Mouse (Mus musculus) megakaryocyte progenitor cell, adult 5-6 weeks (primary cell): ENCODE measurements around the gene Kirrel. TPM values are rescaled to one million over a fixed set of nuclear protein-coding genes. Genes with fewer than 3 reads are reported as not detected.

ENCODE experiments used
- ATAC-seq: replicated peaks from 2 replicates; pipeline ENCODE4 v1.8.0; 2016; ENCODE audit warnings: mild to moderate bottlenecking, moderate TSS enrichment, inconsistent platforms; ENCODE audit not compliant: poor library complexity
- total RNA-seq, 2 experiments: library from RNA; stranded (forward) in 1 of 2; stranded (reverse) in 1 of 2; fragments of 157-497, 149-512 nt in 1 of 2; fragments of 200-1000 nt in 1 of 2; gene quantifications; 2 replicates each; pipeline versions ENCODE4 v1.2.3 to v1.2.4; 2015 to 2017

The Kirrel gene
- total RNA-seq, 2 experiments from 2014 or later: not detected

DNA sequence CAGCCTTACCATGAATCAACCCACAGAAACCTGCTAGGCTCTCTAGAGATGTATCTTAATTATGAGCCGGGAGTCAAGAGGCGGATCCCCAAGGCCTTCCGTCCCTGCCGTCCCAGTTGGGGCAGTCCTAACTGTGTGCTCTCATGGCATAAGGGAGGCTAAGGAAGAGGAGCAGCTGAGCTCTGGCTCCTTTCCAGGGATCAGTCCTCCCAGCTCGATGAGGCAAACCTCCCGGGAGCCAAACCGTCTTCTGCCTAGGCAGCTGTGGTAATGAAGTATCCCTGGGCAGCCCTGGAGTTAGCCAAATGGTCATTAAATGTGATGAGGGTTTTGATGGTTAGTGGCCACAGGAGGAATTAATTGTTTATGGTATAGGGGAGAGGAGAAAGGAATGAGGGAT lies 87.4 kb downstream of the Kirrel start:
- ATAC-seq: no peak

DNA sequence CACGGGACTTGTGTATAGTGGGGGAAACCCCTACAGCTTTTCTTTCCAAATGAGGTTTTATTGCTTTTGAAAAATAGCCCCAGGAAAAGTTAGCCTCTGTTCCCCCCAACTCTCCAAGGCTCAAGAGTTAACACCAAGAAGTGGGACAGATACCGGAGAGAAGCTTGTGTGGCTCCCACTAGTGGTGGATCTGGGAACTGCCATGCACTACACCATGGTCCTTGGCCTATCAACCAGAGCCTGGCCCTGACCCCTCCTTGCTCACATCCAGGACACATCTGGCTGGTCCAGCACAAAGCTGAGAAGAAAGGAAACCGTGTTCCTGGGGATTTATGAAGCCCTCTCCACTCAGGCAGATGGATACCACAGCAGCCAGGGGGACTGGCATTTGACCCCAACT lies 92.3 kb downstream of the Kirrel start:
- peak; percentile 79 for ATAC-seq

DNA sequence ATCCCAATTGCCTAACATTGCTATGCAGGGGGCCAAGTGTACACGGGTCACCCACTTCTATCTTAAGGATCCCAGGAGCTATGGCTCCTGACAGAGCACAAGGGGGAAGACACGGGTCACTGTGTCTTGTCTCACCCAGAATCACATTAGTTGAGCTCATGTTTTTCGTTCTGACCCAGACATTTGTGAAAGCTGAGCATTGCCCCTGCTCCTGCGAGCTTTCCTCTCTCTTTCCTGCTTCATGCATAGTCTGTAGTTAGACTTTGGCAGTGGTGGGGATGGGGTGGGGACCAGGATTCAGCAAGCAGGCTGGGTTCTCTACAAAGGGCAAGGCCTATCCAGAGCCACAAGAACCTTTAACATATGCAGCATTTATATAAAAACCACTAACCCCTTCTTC lies 94.8 kb downstream of the Kirrel start:
- no peak for ATAC-seq

DNA sequence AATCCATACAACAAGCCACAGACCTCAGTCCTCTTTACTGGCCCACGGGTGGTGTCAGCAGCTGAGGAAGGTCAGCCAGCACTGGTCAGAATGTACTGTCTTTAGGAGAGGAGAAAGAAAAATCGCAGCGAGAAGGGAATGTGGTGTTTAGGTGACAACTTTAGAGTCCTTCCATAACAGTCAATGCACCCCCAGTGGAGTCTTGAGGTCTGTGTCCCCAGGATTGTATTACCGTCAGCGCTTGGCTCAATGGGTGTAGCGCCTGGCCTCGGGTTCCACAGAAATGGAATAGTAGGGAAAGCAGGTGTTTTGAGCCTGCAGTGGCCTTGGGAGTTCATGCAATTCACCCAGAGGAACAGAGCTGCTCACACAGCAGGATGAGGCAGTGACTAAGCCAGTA lies 95.2 kb downstream of the Kirrel start:
- no peak for ATAC-seq

DNA sequence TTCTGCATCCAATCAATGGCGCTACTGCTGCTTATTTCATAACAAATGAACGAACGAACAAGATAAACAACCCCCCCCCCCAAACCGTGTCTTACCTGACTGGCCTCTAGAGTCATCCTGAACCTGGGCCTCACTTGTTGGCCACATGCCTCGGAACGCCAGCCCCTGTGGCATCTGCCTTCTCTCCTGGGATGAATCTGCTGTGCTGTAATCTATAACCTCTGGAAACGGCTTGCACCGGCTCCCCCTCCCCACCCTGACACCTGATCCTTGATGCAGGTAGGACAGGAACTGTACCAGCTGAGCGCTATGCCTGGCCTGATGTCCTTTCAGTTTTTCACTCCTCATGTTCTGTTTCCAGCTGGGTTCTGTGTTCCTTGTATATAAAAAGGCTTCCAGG lies 96.9 kb downstream of the Kirrel start:
- ATAC-seq: no peak

DNA sequence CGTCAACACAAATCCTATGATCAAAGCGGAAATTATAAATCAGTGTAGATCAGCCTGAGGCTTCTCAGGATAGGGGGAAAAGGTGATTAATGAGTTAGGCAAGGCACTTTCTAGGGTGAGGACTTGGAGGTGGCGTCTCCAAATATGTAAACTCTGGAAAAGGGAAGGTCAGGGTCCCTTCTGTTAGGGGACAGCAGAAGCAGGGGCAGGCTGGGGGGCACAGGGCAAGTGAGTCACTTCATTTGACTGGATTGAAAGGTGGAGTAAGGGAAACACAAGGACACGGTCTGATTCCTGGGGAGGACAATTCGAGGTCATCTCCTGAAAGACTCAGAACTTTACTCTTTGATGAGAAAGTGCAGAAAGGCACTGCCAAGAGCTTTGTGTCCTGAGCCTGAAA lies 97.6 kb downstream of the Kirrel start:
- no peak for ATAC-seq

DNA sequence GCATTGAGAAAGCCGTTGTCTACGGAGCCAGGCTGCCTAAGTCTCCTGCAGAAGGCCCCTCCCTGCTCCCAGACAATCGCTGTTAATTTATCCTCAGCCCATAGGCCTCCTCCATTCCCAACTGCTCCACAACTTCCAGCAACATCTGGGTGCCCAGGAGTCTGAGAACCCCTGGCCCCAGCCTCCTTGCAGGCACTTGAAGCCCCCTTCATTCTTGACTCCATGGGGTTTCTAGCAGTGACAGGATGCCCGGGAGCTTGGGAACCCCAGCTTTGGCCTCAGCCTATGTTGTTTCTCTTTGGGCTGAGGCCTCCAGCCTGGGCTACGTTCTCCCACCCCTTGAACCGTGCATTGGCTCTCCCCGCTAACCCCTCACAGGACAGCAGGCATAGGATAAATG lies 98.4 kb downstream of the Kirrel start:
- ATAC-seq: no peak

DNA sequence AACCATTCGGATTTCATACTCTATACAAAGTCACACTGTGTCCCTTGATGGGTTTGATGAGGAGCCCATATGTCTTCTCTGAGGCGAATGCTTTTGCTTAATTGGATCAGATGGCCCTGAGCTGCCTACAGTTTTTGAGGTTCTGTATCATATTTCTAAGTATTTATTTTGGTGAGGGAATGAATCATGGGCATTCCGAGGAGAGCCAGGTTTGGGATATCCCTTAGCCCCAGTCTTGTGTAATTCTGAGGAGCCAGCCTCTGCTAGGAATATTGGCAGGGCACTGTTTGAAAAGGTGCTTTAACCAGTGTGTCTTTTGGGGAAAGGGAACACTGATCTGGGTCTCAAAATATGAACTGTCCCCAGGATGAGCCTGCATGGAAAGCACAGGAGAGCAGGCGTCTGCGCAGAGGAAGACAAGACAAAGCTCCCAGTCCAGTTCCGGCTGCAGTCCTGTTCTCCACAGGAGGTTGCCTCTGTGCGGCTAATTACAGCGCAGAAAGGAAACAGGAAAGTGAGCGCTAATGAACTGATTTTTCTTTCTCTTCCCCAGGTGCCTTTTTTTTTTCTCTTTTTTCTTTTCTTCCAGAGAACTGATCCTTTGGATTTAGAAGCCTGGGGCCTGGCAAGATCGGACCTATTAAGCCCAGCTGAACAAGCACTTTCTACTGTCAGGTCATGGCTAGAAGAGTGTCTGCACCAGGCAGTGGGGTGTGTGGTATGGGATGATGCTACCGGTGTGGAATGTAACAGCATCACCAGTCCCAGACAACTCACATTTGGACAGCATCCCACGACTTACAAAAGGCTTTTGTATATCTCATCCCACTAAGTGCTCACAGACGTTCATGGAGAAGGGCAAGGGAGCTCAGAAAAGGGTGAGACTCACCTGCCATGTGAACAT lies 101.7 kb downstream of the Kirrel start:
- no peak for ATAC-seq

DNA sequence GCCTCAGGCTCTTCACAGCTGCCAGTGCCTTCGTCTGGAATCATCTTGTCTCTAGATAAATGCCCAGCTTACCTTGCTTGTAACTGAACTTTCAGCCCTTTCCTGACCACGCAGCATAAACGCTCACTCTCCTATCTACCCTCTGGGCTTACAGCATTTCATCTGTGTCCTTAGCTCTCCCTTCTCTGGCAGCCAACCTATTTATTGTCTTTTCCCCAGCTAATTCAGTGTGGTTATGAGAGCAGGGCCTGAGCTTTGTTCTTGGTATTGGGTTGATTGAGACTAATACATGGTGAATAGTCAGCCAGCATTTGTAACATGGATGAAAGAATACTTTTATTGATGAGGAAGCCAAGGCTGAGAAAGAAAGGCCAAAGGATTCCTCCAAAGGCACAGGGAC lies 102.4 kb downstream of the Kirrel start:
- ATAC-seq: no peak

DNA sequence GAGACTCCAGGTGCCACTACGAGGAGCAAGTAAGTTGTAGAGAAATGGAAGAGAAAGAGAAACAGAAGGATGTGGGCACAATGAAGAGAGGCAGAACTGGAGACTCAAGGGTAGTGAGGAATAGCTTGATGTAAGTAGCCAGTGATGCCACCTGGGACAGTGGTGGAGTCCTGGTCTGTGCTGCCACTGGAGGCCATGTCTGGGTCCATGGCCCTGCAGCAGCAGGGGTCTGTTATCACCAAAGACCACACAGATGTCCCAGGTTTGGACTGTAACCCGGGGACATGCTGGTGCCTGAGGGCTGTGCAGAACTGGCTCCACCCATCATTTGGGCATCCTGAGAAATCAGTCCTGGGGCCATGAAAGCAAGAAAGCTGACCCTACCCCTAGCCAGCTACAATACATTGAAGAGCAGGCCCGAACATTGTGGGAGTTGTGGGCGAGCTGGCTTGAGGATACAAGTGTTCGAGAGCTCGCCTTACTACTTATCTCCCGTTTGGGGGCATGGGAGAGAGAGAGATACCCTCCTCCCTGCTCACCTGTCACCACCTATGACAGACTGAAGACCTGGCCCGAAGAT lies 107.1 kb downstream of the Kirrel start:
- no peak for ATAC-seq

DNA sequence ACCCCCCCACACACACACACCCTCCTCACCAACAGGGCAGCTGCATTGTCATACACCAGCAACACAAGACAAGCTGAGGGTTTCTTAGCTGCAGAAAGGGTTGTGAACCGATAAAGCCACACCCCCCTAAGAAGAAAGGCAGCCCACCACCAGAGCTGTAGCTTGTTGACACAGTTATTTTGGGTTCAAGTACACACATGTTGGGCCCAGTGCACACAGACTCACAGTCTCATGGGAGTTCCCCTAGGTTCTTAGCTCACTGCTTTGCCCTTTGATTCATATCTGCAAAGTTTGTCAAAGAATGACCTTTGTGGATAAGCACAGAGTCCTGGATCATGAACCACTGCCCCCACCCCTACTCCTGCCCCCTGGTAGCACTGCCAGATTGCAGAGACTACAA lies 120.6 kb downstream of the Kirrel start:
- no peak for ATAC-seq

DNA sequence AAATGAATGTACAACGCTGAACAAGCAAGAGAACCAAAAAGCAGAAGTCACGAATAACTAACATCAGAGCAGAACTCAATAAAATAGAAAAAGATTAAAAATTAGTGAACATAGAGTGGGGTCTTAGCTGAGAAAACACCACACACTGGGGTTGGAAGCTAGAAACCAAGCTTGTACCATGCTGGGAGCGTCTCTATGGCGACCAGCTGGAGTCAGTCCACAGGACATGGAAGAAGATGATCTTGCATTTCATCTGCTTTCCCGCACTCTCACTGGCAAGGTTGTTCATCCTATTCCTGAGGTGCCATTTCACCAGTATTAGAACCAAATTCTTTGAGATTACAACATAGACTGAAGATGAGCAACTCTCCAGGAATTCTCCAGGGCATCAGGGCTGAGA lies 126.7 kb downstream of the Kirrel start:
- ATAC-seq: no peak

DNA sequence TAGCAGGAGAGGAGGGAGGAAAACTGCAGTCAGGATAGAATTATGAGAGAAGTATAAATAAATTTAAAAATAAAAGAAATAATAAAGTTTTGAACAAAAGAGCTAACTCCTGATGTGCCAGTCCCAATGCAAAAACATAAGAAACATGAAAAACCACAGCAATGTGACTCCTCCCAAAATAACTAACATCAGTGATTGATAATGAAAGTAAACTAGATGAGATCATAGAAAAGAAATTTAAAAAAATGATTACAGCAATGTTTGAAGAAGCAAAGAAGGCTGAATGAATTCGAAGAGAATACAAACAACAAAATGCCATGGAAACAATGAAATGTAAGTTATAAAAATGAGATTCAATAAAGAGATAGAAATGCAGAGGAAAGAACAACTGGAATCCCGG lies 132.8 kb downstream of the Kirrel start:
- ATAC-seq: no peak

DNA sequence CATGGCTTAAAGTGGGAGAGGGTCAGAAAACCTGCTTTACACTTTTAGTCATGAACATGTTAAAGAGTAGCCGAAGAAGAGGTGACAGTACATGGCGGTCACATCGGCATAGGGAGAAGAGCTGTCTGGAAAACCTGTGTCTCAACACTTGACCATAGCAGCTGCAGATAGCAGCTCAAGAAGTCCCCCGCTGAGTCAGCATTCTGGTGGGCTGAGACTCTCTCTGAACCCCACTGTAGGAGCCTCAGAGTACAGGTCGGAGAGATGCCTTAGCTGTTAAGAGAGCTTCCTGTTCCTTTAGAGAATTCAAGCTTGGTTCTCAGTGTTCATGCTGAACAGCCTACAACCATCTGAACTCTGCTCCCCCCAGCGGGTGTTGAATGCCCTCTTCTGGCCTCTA lies 136.0 kb downstream of the Kirrel start:
- no peak for ATAC-seq

DNA sequence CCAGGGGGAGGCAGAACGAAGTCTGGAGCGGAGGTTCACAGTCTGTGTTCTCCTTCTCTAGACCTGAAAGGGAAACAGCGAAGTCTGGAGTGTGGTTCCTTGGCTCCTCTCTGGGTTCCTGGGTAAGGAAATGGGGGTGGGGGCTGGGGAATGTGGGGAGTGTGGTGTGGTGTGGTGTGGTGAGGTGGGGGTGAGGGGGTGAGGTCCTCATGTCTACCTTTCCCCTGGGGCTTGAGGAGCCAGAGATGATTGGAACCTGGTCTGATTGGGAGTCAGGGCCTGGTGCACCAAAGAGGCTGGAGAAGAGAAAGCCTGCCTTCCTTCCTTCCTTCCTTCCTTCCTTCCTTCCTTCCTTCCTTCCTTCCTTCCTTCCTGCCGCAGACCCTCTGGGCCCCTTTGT lies 140.5 kb downstream of the Kirrel start:
- ATAC-seq: no peak

DNA sequence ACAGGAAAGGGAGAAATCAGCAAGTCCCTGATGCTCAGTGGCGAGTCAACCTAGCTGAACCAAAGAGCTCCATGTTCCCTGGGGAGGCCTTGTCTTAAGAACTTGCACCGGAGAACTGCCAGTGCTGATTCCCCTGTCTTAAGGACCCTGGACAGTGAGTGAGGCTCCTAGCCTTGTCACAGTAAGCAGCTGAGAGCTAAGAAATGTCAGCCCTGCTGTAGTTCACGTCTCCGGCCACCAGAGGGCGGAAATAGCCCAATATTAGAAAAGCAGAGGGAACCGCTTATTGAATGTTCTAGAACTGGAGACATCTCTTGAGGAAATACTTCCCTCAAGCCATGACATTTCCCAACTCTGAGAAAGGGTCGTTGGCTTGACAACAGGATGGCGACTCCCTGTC lies 141.2 kb downstream of the Kirrel start:
- ATAC-seq: peak; percentile 86

DNA sequence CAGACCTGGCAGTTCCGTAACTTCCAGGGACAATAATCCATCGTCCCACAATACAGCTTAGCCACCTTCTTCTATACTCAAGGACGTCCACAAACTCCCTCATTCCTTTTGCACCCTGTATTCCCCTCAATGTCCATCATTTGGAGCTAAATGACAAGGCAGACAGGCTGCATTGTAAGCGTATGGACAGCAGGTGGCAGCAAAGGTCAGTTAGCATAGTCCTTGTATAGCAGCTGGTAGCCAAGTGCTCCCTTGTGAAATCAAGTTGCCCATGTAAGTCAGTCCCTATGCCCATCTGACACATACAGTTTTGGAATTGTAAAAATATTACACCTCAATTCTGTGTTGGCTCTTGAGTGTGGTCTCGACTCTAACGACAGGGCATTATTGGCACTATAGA lies 143.7 kb downstream of the Kirrel start:
- ATAC-seq: peak; percentile 92

Other genes starting within 250 kb of the Kirrel start
- 36.5 and 40.8 TPM in 2 replicates for gene Cd1d1, start 175.3 kb downstream of the Kirrel start, total RNA-seq (2015)
- gene Cd1d1, start 175.3 kb downstream of the Kirrel start, total RNA-seq (2017): 20.7 and 23.7 TPM in 2 replicates
- gene Fcrls, start 89.0 kb upstream of the Kirrel start, total RNA-seq (2015): not detected in 2 replicates
- 0.67 TPM in 1 of 2 replicates, not detected in the other for gene Fcrls, start 89.0 kb upstream of the Kirrel start, total RNA-seq (2017)
- 0.20 TPM in 1 of 2 replicates, not detected in the other for gene Cd5l, start 183.1 kb upstream of the Kirrel start, total RNA-seq (2015)
- gene Cd5l, start 183.1 kb upstream of the Kirrel start, total RNA-seq (2017): 0.21 and 0.88 TPM in 2 replicates
- gene Fcrl1, start 201.6 kb upstream of the Kirrel start, total RNA-seq (2015): 0.49 and 1.2 TPM in 2 replicates
- 0.12 and 0.74 TPM in 2 replicates for gene Fcrl1, start 201.6 kb upstream of the Kirrel start, total RNA-seq (2017)